Mouse (Mus musculus) 3134 (cell line): ENCODE data around the gene Gna12.
A peak's percentile ranks its signal among the peaks of the same experiment; 100 is the strongest.

Source experiments
- DNase-seq: peaks from one replicate; pipeline ENCODE4 v3.0.0-alpha.2; 2011; ENCODE audit warnings: low spot score; ENCODE audit not compliant: insufficient read length; ENCODE audit errors: extremely low read depth

Gna12 gene

DNA sequence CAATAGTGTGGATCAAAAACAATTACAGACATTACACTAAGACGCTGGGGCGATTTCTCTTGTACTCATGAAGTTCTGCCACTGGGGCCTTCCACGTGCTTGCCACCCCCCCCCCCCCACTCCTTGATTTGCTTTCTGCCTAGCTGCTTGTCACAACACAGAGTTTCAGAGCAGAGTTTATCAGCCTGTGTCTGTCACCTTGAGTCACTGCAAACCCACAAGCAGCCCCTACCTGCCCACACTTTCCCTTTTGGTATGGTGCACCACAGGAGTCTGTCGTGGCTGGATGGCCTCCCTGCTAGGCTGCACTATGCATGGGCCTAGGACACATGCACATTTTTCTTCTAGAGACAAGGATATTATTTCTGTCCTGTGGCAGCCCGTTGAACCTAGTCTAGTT is 31.5 kb downstream of the Gna12 start:
- DNase-seq = no peak

DNA sequence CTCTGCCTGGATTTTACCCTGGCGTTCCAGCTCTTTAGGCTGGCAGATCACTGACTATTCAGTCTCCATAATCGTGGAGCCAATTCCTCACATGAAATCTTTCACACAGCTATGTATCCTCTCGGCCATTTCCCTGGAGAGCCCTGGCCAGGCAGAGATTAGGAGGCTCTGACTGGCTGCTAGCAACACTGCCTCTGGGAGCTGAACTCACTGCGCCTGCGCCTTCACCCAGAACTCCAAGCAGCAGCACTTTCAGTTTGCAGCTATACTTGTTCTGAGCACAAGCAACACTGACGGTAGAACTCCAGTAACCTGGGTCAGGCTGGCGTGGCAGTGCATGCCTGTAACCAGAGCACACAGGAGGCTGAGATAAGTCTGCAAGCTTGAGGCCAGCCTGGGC is 32.1 kb downstream of the Gna12 start:
- no peak for DNase-seq

DNA sequence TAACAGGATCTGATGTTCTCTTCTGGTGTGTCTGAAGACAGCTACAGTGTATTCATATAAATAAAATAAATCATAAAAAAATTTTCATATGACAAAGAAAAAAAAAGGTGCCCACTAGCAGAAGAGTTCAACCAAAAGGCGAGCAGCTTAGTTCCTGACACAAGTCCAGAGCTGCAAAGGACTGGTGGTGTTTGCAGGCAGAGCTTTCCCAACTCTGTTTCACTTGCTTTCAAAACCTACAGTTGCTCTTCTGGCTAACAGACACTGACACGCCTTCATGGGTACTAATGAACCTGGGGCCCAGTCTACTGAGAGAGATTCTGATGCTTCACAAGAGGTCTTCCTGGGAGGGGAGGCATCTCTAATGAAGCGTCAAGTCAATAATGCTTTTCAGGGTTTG is 34.2 kb downstream of the Gna12 start:
- DNase-seq = no peak

GRCm38 (mm10) chr5:140795176-140795575 is 35.1 kb downstream of the Gna12 start:
- no peak for DNase-seq

GRCm38 (mm10) chr5:140794753-140795152 is 35.5 kb downstream of the Gna12 start:
- DNase-seq = no peak

- DNase-seq = no peak
Observed at GRCm38 (mm10) chr5:140792233-140792632, 38.0 kb downstream of the Gna12 start.

- DNase-seq = peak; percentile 78
Observed at GRCm38 (mm10) chr5:140790937-140791877, 39.0 kb downstream of the Gna12 start.

DNA sequence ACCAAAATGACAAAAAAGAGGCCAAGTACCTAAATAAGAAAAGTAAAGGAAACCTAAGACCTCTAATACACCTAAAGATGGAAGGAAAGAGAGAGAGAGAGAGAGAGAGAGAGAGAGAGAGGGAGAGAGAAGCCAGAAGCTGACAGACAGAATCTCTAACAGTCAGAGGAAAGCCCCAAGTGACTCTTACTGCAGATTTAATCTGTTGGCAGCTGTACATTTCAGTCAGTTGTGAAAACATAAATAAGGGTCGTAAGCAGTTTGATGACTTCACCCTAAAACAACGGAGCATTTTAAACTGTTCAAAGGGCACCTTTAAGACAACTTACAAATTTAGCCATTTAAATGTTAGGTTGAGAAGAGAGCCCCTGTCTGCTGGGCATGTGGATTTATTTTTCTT is 39.8 kb downstream of the Gna12 start:
- DNase-seq = no peak

- no peak for DNase-seq
Observed at GRCm38 (mm10) chr5:140789561-140789960, 40.7 kb downstream of the Gna12 start.

GRCm38 (mm10) chr5:140785240-140785872 is 44.9 kb downstream of the Gna12 start:
- no peak for DNase-seq

DNA sequence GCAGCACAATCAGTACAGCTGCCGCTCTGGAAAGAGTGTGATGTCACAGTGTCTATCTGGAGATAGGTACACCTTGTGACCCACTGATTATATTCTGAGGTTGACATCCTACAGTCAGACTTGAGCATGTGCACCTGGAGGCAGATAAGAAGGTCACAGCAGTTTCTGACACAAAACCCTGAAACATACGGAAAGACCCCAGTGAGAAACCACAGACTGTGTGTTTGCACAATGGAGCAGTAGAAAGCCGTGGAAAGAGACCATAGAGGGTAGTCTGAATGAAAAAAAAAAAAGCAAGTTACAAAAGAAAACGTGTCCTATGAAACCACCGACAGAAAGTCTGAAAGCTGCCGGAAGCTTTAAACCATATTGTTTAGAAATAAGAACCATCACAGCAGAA is 45.9 kb downstream of the Gna12 start:
- no peak for DNase-seq

DNA sequence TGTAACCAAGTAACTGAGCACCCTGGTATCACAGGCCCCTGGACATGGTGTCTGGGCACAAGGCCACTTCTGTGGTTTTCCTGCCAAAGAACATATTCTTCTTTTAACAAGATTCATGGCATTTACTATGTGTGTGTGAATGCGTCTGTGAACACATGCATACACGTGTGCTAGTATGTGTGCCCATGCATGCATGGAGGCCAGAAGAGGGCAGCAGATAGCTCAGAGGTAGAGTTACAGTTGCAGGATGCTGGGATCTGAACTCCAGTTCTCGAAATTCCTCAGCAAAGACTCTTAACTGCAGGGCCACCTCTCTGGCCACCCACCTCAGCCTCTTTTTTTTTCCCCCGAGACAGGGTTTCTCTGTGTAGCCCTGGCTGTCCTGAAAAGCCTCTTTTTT is 46.7 kb downstream of the Gna12 start:
- no peak for DNase-seq

GRCm38 (mm10) chr5:140781886-140782572 is 48.2 kb downstream of the Gna12 start:
- DNase-seq = no peak

DNA sequence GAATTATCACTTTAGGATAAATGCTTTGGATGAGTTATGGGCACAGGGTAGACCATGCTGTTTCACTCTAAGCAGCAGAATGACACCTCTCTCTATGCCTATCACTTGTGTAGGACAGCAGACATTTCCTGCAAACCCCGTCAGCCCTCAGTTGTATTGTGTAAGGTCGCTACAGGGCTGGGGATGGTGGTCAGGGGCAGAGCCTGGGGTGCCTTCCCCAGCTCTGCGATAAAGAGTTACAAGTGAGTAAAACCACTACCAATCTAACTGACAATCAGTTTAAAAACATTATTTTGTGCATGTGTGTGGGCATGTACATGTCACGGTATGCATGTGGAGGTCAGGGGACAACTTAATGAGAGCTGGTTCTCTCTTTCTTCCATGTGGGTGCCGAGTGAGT is 49.1 kb downstream of the Gna12 start:
- no peak for DNase-seq

DNA sequence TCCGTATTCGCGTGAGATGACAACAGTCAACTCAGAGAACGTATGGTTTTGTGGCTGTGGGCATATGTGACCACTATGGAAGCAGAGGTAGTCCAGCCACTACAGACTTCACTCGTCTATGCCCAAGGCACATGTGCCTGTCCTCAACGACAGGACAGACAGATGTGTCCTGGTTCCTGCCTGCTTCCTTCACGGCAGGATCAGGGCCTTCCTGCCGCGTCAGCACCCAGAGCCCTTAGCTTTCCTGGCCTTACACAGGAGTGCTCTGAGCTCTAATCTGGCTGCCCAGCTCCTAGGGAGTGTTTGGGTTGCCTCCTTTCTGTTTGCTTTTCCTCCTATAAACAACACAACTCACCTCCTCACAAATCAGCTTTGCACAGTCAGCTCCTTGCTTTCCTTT is 53.3 kb downstream of the Gna12 start:
- no peak for DNase-seq

GRCm38 (mm10) chr5:140775111-140775510 is 55.1 kb downstream of the Gna12 start:
- DNase-seq = no peak

- DNase-seq = no peak
Observed at GRCm38 (mm10) chr5:140772158-140772557, 58.1 kb downstream of the Gna12 start.

DNA sequence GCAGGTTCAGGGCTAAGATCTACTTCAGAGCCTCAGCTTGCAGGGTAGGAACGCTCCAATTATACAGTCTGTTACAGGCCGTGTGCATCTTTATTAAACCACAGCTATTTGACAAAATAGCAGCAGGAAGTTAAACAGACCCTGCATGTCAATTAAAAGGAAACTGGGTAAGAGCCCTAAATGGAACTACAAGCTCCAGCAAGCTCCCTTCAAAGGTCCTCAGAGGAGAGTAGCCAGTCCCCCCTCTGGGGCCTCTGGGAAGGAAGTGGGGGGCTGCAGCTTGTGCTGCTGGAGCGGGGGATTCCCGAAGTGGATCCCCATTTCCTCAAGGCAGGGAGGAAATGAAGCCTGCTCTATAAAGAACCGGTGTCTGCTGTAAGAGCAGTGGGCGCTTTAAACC is 58.6 kb downstream of the Gna12 start:
- DNase-seq = no peak

GRCm38 (mm10) chr5:140768333-140768732 is 61.9 kb downstream of the Gna12 start:
- peak; percentile 66 for DNase-seq

- peak; percentile 85 for DNase-seq
Observed at GRCm38 (mm10) chr5:140767704-140768141, 62.5 kb downstream of the Gna12 start.

- DNase-seq = no peak
Observed at GRCm38 (mm10) chr5:140766566-140766965, 63.7 kb downstream of the Gna12 start.
